Mouse (Mus musculus): ENCODE measurements around the gene Vmn1r30. TPM values are rescaled to one million over a fixed set of nuclear protein-coding genes. Genes with fewer than 3 reads are reported as not detected.

Gene Vmn1r30
- not detected for polyA plus RNA-seq (2014; fragmentation: Illumina TruSeq; extraction: RNeasy Lipid Tissue Mini Kit (QIAGEN cat#74804); ENCODE audit: low replicate concordance)

DNA sequence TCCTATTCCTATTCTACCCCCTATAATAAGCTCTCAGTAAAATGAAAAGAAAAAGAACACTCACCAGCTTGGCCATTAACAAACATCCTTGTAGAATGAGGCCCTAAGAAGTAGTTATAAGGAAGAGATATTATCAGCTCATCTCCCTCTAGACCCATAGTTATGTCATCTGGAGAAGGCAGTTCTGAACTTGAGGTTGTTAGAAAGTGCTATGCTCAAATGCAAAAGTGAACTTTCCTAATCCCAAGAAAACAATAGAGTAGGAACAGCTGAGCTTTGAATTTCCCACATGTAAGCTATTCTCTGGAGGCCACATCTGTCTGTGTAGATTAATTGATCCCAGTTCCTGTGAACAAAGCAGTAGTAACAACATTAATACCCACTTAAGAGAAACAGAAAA lies at the start of gene Vmn1r30:
Gene Vmn1r30 (minus strand): TSS at position 101 of the 400 bp plus-strand sequence.

DNA sequence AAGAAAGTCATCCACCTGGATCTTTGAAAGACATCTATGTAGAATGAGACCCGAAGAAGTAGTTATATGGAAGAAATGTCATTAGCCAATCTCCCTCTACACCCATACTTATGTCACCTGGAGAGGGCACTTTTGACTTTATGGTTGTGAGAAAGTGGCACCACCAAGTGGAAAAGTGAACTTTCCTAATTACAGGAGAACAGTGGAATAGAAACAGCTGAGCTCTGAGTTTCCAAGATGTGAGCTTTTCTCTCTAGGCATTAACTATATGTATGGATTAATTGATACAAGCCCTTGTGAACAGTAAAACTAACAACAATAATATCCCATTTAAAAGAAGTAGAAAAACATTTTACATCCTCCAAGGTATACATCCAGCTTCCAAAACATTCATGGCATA lies 32.0 kb upstream of the Vmn1r30 start, which contains the start of gene Vmn1r31:
Gene Vmn1r31 (minus strand): TSS at position 101 of the 400 bp plus-strand sequence.

Other genes with a start within 250 kb of the Vmn1r30 start
- not detected for gene Vmn1r27, start 224.6 kb downstream of the Vmn1r30 start, polyA plus RNA-seq (2014; fragmentation: Illumina TruSeq; extraction: RNeasy Lipid Tissue Mini Kit (QIAGEN cat#74804); ENCODE audit: low replicate concordance)
- gene Vmn1r28, start 181.3 kb downstream of the Vmn1r30 start, polyA plus RNA-seq (2014; fragmentation: Illumina TruSeq; extraction: RNeasy Lipid Tissue Mini Kit (QIAGEN cat#74804); ENCODE audit: low replicate concordance) = not detected
- gene Vmn1r29, start 141.8 kb downstream of the Vmn1r30 start, polyA plus RNA-seq (2014; fragmentation: Illumina TruSeq; extraction: RNeasy Lipid Tissue Mini Kit (QIAGEN cat#74804); ENCODE audit: low replicate concordance) = not detected
- gene Vmn1r31, start 31.9 kb upstream of the Vmn1r30 start, polyA plus RNA-seq (2014; fragmentation: Illumina TruSeq; extraction: RNeasy Lipid Tissue Mini Kit (QIAGEN cat#74804); ENCODE audit: low replicate concordance) = not detected
- gene Abcg2, start 141.1 kb upstream of the Vmn1r30 start, polyA plus RNA-seq (2014; fragmentation: Illumina TruSeq; extraction: RNeasy Lipid Tissue Mini Kit (QIAGEN cat#74804); ENCODE audit: low replicate concordance) = 310 TPM